Mouse (Mus musculus) neural tube, embryonic 13.5 days (tissue): Measurements from ENCODE around the gene Cwc25. TPM values are rescaled to one million over a fixed set of nuclear protein-coding genes. Genes with fewer than 3 reads are reported as not detected.

ENCODE experiments used
- ATAC-seq: fragments of 200-750 bp; cut with Nextera tagmentation; 2 replicates; pipeline ENCODE4 v1.8.0; 2017; ENCODE audit warnings: low read depth, mild to moderate bottlenecking, moderate TSS enrichment, moderate library complexity
- H3K27ac ChIP-seq: fragments of 300-500 bp; sonication (generic); replicated peaks from 2 replicates; pipeline ENCODE4 v1.5.1; 2015; ENCODE audit warnings: moderate library complexity, mild to moderate bottlenecking, inconsistent platforms
- H3K27me3 ChIP-seq: fragments of 300-500 bp; sonication (generic); 2 replicates; pipeline ENCODE4 v1.6.1; 2015; ENCODE audit warnings: mild to moderate bottlenecking, inconsistent platforms
- H3K36me3 ChIP-seq: fragments of 300-500 bp; sonication (generic); 2 replicates; pipeline ENCODE4 v1.6.1; 2015; ENCODE audit warnings: mild to moderate bottlenecking, inconsistent platforms
- H3K4me1 ChIP-seq: fragments of 300-500 bp; sonication (generic); replicated peaks from 2 replicates; pipeline ENCODE4 v1.6.1; 2015; ENCODE audit warnings: inconsistent platforms
- H3K4me2 ChIP-seq: fragments of 300-500 bp; sonication (generic); 2 replicates; pipeline ENCODE4 v1.6.1; 2015; ENCODE audit warnings: inconsistent platforms, mild to moderate bottlenecking, moderate library complexity
- H3K4me3 ChIP-seq: fragments of 300-500 bp; sonication (generic); 2 replicates; pipeline ENCODE4 v1.5.1; 2015; ENCODE audit warnings: mild to moderate bottlenecking, inconsistent platforms
- H3K9ac ChIP-seq: fragments of 300-500 bp; sonication (generic); 2 replicates; pipeline ENCODE4 v1.6.1; 2015; ENCODE audit warnings: moderate library complexity, mild to moderate bottlenecking, inconsistent platforms
- H3K9me3 ChIP-seq: fragments of 300-500 bp; sonication (generic); 2 replicates; pipeline ENCODE4 v1.6.1; 2016; ENCODE audit warnings: inconsistent platforms
- WGBS: fragments of 180-500 bp; shearing (Covaris S2); methylation state at CpG from one replicate; pipeline ENCODE4 v1.1.7; 2015; 5-methylcytosine and 5-hydroxymethylcytosine counted together
- polyA plus RNA-seq: library from polyadenylated mRNA; unstranded; fragments of >200 nt; fragmentation: Nextera tagmentation; extraction: Ambion mirVana; gene quantifications from 2 replicates; pipeline ENCODE4 v1.2.1, GENCODE M21; 2015

Cwc25 gene
- polyA plus RNA-seq, 1 experiment from 2014 or later = 18.8 TPM

- WGBS = 55% methylated on average over 2 of the region's 2 CpGs
- no peak overlapping the region for H3K9ac ChIP-seq
- ATAC-seq = no peak
- no peaks in the 10 kb centered on the region for H3K9me3 ChIP-seq
- no peak overlapping the region for H3K4me2 ChIP-seq
- H3K4me3 ChIP-seq = no peak overlapping the region
- H3K27me3 ChIP-seq = no peaks in the 10 kb centered on the region
- peaks cover 30% of the 10 kb centered on the region for H3K36me3 ChIP-seq
- H3K4me1 ChIP-seq = peaks cover 97% of the 10 kb centered on the region
- H3K27ac ChIP-seq = peak overlapping the region; percentile 73; the same call in 1 of the 2 replicates
These were observed 41.7 kb upstream of the Cwc25 start for GRCm38 (mm10) chr11:97808093-97808492.

DNA sequence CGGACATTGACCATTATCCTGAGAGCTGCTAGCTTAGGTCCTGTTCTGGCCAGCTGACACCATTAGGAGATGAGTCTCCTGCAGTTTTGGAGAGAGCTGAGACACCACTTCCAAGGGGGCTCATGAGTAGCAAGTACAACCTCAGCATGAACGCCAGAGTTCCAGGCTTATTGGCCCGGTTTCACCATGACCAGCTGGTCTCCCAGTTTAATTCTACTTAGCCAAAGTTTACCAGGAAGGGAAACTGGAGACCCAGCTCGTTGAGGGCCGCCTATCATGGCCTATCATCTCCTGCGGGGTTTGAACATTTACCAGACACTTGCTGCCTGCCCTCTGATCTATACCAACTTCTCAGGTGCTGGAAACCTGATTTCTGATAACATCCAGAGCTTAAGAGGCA, 41.3 kb upstream of the Cwc25 start:
- H3K27ac ChIP-seq = peak overlapping the region; percentile 73
- no peak for ATAC-seq

GRCm38 (mm10) chr11:97806613-97806964, 40.2 kb upstream of the Cwc25 start:
- ATAC-seq = no peak
- Histone ChIP-seq H3K4me3 (0 out of 2 replicates have a peak overlapping the region, but pooled peaks have one; percentile 3), H3K27me3 (no peaks in the 10 kb centered on the region), H3K27ac (peak overlapping the region; percentile 71), H3K9me3 (no peaks in the 10 kb centered on the region), H3K9ac (peak overlapping the region; percentile 57; the same call in 1 of the 2 replicates), H3K4me1 (peaks cover 97% of the 10 kb centered on the region), H3K36me3 (peaks cover 30% of the 10 kb centered on the region), H3K4me2 (peak overlapping the region; percentile 46)
- WGBS = 64% methylated on average over 7 of the region's 7 CpGs

More for the DNA sequence above, 41.3 kb upstream of the Cwc25 start:
- no peak overlapping the region for H3K9ac ChIP-seq
- H3K27me3 ChIP-seq = no peaks in the 10 kb centered on the region
- no peak overlapping the region for H3K4me2 ChIP-seq
- H3K36me3 ChIP-seq = peaks cover 30% of the 10 kb centered on the region
- no peak overlapping the region for H3K4me3 ChIP-seq
- H3K9me3 ChIP-seq = no peaks in the 10 kb centered on the region
- 52% methylated on average over 6 of the region's 6 CpGs for WGBS
- peaks cover 97% of the 10 kb centered on the region for H3K4me1 ChIP-seq

- Histone ChIP-seq H3K9ac (peak overlapping the region; percentile 57), H3K36me3 (peaks cover 30% of the 10 kb centered on the region), H3K27me3 (no peaks in the 10 kb centered on the region), H3K4me1 (peaks cover 97% of the 10 kb centered on the region), H3K4me2 (peak overlapping the region; percentile 46), H3K4me3 (0 out of 2 replicates have a peak overlapping the region, but pooled peaks have one; percentile 3), H3K27ac (peak overlapping the region; percentile 71), H3K9me3 (no peaks in the 10 kb centered on the region)
- 42% methylated on average over 15 of the region's 15 CpGs for WGBS
- peak; percentile 37; the same call in 1 of the 2 replicates for ATAC-seq
These were observed 39.6 kb upstream of the Cwc25 start for GRCm38 (mm10) chr11:97805662-97806612.

DNA sequence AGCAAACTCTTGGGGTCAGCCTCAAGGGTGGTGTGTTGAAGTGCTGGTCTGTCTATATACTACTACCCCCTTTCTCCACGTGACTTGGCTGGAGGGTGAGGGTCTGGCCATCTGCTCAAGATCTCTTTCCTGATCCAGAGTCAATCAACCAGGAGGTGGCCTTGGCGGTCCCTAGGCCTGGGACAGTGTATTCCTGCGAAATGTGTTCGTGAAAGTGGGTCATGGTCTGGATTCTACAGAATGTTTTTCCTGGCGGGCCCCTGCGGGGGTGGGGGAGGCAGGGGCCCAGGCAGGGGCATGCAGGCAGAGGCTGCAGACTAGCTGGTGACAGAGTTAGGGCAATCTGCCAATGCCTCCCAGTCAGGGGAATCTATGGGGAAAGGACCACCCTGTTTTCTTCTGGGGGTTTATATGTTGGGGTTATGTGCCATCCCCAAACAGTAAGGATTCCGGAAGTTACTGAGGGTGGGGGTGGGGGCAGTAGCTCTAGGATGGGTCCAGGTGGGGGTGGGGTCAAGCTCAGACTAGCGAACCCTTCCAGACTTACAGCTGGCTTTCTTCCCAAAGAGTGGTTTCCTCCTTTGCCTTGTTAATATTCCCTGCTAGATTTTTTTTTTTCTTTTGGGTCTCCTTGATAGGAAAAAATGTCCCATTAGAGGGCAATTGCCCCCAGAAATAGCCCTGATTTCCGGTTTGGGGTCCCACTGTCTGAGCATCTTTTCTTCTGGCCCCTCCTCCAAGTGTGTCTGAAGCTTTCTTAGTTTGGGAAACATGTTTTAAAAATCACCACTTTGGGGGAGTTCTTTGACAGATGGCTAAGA, 38.7 kb upstream of the Cwc25 start:
- WGBS = 25% methylated on average over 9 of the region's 9 CpGs
- H3K9ac ChIP-seq = peak overlapping the region; percentile 35
- no peaks in the 10 kb centered on the region for H3K9me3 ChIP-seq
- peaks cover 92% of the 10 kb centered on the region for H3K4me1 ChIP-seq
- H3K4me2 ChIP-seq = peak overlapping the region; percentile 46
- no peak overlapping the region for H3K4me3 ChIP-seq
- H3K36me3 ChIP-seq = peaks cover 30% of the 10 kb centered on the region
- no peaks in the 10 kb centered on the region for H3K27me3 ChIP-seq
- peak overlapping the region; percentile 71 for H3K27ac ChIP-seq
- ATAC-seq = no peak

GRCm38 (mm10) chr11:97803847-97804246, 37.5 kb upstream of the Cwc25 start:
- 0 out of 2 replicates have a peak overlapping the region, but pooled peaks have one; percentile 7 for H3K4me2 ChIP-seq
- WGBS = 83% methylated on average over 5 of the region's 5 CpGs
- 0 out of 2 replicates have a peak overlapping the region, but pooled peaks have one; percentile 22 for H3K9ac ChIP-seq
- H3K9me3 ChIP-seq = no peaks in the 10 kb centered on the region
- peaks cover 80% of the 10 kb centered on the region for H3K4me1 ChIP-seq
- ATAC-seq = no peak
- no peak overlapping the region for H3K4me3 ChIP-seq
- no peak overlapping the region; the same call in 1 of the 2 replicates for H3K27ac ChIP-seq
- H3K36me3 ChIP-seq = peaks cover 21% of the 10 kb centered on the region
- no peaks in the 10 kb centered on the region for H3K27me3 ChIP-seq

DNA sequence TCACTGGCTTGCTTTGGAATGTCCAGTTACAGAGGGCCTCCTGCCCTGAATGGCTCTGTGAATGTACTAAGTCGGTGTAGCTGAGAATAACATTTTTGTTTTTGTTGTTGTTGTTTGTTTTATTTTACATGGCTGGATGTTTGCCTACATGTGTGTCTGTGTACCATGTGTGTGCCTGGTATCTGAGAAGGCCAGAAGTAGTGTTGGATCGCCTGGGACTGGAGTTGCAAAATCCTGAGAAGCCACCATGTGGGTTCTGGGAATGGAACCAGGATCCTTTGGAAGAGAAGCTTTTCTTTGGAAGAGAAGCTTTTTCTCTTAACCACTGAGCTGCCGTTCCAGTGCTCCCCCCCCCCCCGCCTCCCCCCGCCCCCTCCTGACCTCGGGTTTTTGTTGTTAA, 36.1 kb upstream of the Cwc25 start:
- ATAC-seq = no peak
- Histone ChIP-seq H3K36me3 (peaks cover 8% of the 10 kb centered on the region), H3K4me2 (peak overlapping the region; percentile 63), H3K27ac (no peak overlapping the region), H3K4me1 (peaks cover 66% of the 10 kb centered on the region), H3K9ac (no peak overlapping the region; the same call in 1 of the 2 replicates), H3K4me3 (peak overlapping the region; percentile 91; the same call in 1 of the 2 replicates), H3K9me3 (no peaks in the 10 kb centered on the region), H3K27me3 (no peaks in the 10 kb centered on the region)
- WGBS = 45% methylated on average over 6 of the region's 6 CpGs

GRCm38 (mm10) chr11:97802194-97802470, 35.8 kb upstream of the Cwc25 start:
- Histone ChIP-seq H3K27me3 (no peaks in the 10 kb centered on the region), H3K4me1 (peaks cover 64% of the 10 kb centered on the region), H3K27ac (no peak overlapping the region), H3K4me3 (peak overlapping the region; percentile 91), H3K4me2 (peak overlapping the region; percentile 63), H3K9ac (peak overlapping the region; percentile 97; the same call in 1 of the 2 replicates), H3K9me3 (no peaks in the 10 kb centered on the region), H3K36me3 (peaks cover 4% of the 10 kb centered on the region)
- WGBS = 55% methylated on average over 1 of the region's 1 CpGs
- ATAC-seq = no peak

DNA sequence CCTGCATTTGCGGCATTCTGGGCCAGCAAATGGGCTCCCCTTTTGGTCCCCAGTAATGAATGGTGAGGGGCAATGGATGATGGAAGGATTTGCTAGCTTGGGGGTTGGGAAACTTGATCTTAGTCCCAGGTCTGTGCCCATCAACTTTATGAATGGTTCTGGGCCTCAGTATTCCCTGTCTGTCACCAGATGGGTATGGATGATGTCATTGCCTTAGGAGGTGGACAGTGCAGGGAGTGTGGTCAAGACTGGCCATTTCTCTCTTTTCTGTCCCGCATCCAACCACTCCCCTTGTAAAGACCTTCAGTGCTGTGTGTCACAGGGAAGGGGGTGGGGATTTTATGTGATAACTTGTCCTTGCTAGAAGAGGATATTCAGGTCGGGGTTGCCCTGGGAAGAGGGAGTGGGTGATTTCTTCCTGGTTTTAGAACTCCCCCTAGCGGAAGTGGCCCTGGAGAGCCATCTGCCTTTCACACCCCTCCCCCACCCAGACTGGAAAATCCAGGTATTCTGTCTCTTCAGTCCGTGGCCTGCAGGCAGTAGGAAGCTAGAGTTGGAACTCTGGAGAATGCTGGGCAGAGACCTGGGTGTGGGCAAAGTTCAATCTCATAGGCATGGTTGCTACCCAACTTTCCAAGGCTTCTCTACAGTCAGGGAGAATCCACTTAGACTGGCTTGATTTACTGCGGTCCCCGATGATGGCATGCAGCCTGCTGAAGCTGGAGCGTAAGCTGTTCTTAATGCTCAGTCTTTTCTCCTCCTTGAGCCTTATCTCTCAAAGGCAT, 35.2 kb upstream of the Cwc25 start:
- WGBS = 22% methylated on average over 8 of the region's 8 CpGs
- Histone ChIP-seq H3K4me2 (peak overlapping the region; percentile 63), H3K9me3 (no peaks in the 10 kb centered on the region), H3K27ac (peak overlapping the region; percentile 98), H3K4me1 (peaks cover 59% of the 10 kb centered on the region), H3K9ac (peak overlapping the region; percentile 97), H3K36me3 (no peaks in the 10 kb centered on the region), H3K4me3 (peak overlapping the region; percentile 91), H3K27me3 (no peaks in the 10 kb centered on the region)
- ATAC-seq = no peak

GRCm38 (mm10) chr11:97800691-97801408, 34.5 kb upstream of the Cwc25 start:
- Histone ChIP-seq H3K36me3 (no peaks in the 10 kb centered on the region), H3K27me3 (no peaks in the 10 kb centered on the region), H3K27ac (peak overlapping the region; percentile 98), H3K9ac (peak overlapping the region; percentile 97), H3K4me2 (peak overlapping the region; percentile 63), H3K4me1 (peaks cover 52% of the 10 kb centered on the region), H3K9me3 (no peaks in the 10 kb centered on the region), H3K4me3 (peak overlapping the region; percentile 91)
- ATAC-seq = no peak
- WGBS = 6% methylated on average over 17 of the region's 17 CpGs
